Mouse (Mus musculus) stomach, embryonic 14.5 days (tissue): ENCODE measurements around the gene Slc43a3. TPM values are rescaled to one million over a fixed set of nuclear protein-coding genes. Genes with fewer than 3 reads are reported as not detected.

Experiments
- ATAC-seq: fragments of 200-750 bp; cut with Nextera tagmentation; 2 replicates; pipeline ENCODE4 v1.8.0; 2017; ENCODE audit warnings: low read depth, moderate TSS enrichment; ENCODE audit not compliant: insufficient number of reproducible peaks, insufficient read depth, low FRiP score
- H3K27ac ChIP-seq: fragments of 300-500 bp; sonication (generic); 2 replicates; pipeline ENCODE4 v1.5.1; 2014; ENCODE audit warnings: mild to moderate bottlenecking, low read length, moderate library complexity, mixed read lengths
- H3K27me3 ChIP-seq: fragments of 300-500 bp; sonication (generic); 2 replicates; pipeline ENCODE4 v1.6.1; 2014; ENCODE audit warnings: low read length, control low read depth, mixed read lengths; ENCODE audit not compliant: control insufficient read depth, insufficient read depth
- H3K36me3 ChIP-seq: fragments of 300-500 bp; sonication (generic); 2 replicates; pipeline ENCODE4 v1.6.1; 2014; ENCODE audit warnings: mild to moderate bottlenecking, control low read depth, low read length, moderate library complexity, mixed read lengths; ENCODE audit not compliant: control insufficient read depth, insufficient read depth
- H3K4me1 ChIP-seq: fragments of 300-500 bp; sonication (generic); 2 replicates; pipeline ENCODE4 v1.6.1; 2014; ENCODE audit warnings: low read length, control low read depth, mixed read lengths; ENCODE audit not compliant: control insufficient read depth, insufficient read depth
- H3K4me2 ChIP-seq: fragments of 300-500 bp; sonication (generic); replicated peaks from 2 replicates; pipeline ENCODE4 v1.6.1; 2014; ENCODE audit warnings: low read depth, low read length, control low read depth
- H3K4me3 ChIP-seq: fragments of 300-500 bp; sonication (generic); 2 replicates; pipeline ENCODE4 v1.5.1; 2014; ENCODE audit warnings: low read depth, low read length, control low read depth
- H3K9ac ChIP-seq: fragments of 300-500 bp; sonication (generic); replicated peaks from 2 replicates; pipeline ENCODE4 v1.6.1; 2014; ENCODE audit warnings: low read depth, mild to moderate bottlenecking, control low read depth, low read length, moderate library complexity, mixed read lengths
- H3K9me3 ChIP-seq: fragments of 300-500 bp; sonication (generic); 2 replicates; pipeline ENCODE4 v1.6.1; 2016; ENCODE audit warnings: low read depth, low read length, control low read depth; ENCODE audit not compliant: control insufficient read depth
- whole genome bisulfite sequencing: fragments of 180-500 bp; shearing (Covaris S2); extraction: QIAGEN DNeasy Blood & Tissue Kit; methylation state at CpG from one replicate; pipeline ENCODE4 v1.1.7; 2014; 5-methylcytosine and 5-hydroxymethylcytosine counted together
- polyA plus RNA-seq: library from polyadenylated mRNA; unstranded; fragments of >200 nt; fragmentation: Nextera tagmentation; extraction: Ambion mirVana; gene quantifications from 2 replicates; pipeline ENCODE4 v1.2.1, GENCODE M21; 2014

Gene Slc43a3
- polyA plus RNA-seq, 1 experiment from 2014 or later = 40.4 TPM

DNA sequence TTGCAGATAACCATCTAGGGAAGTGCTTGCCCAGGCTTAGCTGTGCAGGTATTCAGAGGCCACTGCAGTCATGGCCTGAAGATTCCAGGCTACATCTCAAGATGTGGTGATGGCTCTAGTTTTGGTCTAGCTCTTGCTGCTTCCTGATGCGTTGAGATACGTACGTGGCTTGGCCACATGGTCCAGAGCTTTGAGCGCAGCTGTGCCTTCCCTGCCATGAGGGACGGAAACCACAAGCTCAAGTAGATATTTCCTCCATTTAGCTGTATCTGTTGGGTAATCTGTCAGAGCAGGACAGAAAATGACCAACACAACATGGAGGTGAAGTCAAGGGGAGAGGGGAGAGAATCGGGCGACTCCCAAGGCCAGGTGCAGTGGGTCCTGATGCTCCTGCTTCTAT lies 6.2 kb upstream of the Slc43a3 start:
- Histone ChIP-seq H3K4me2 (no peak overlapping the region), H3K27ac (no peak overlapping the region), H3K9ac (no peak overlapping the region), H3K36me3 (no peaks in the 10 kb centered on the region), H3K9me3 (no peaks in the 10 kb centered on the region), H3K4me1 (no peaks in the 10 kb centered on the region), H3K27me3 (no peaks in the 10 kb centered on the region), H3K4me3 (no peak overlapping the region)
- no peak for ATAC-seq
- 89% methylated on average over 7 of the region's 7 CpGs for WGBS

DNA sequence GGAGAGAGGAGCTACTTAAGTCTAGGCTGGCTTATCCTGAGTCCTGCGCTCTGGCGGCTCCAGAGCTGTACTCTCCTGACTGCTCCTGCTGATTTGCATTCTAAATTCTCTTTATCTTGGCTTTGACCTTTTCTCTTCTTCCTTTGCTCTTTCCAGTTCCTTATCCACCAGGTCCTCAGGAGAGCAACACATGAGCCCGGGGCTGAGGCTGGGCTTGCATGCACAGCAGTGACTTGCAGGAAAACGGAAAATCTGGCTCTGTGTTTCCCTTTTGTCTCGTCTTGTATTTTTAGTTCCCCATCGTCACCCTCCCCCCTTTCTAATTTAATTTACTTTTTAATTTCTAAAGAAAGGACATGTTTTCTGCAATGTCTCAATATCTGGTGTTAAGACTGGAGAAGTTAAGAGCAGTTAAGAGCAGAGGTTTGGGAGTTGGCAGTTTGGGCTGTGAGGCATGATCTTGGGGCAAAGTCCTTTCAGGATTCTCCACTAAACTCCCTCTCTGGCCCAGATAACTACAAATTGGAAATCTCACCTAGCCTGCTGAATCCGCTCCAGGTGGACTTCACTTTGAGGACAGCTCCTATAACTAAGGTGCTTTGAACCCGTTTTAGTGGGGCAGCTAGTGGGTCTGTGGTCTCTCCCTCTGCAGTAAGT lies 2.3 kb upstream of the Slc43a3 start:
- Histone ChIP-seq H3K9me3 (no peaks in the 10 kb centered on the region), H3K27ac (no peak overlapping the region), H3K27me3 (no peaks in the 10 kb centered on the region), H3K4me1 (peaks cover 11% of the 10 kb centered on the region; the same call in 1 of the 2 replicates), H3K4me2 (no peak overlapping the region), H3K9ac (no peak overlapping the region), H3K4me3 (no peak overlapping the region), H3K36me3 (no peaks in the 10 kb centered on the region)
- WGBS = 73% methylated on average over 8 of the region's 8 CpGs
- no peak for ATAC-seq

DNA sequence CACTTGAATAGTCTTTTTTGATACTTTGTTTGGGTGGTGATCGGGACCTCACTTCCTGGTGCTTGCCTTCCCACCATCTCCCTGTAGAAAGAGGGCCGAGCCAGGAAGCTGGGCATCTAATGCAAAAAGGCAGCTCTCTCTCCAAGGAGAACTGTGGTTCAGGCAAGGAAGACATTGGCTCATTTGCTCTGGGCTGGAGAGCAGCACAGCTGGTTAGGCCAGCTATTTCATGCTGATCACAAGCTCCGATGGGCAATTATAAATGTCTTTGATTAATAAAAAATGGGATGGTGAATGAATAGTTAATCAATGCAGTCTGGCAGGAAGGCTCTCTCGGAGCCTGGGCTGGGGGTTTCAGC lies 1.8 kb upstream of the Slc43a3 start:
- Histone ChIP-seq H3K9me3 (no peaks in the 10 kb centered on the region), H3K4me2 (no peak overlapping the region), H3K27ac (no peak overlapping the region), H3K9ac (no peak overlapping the region), H3K4me3 (no peak overlapping the region), H3K27me3 (no peaks in the 10 kb centered on the region), H3K4me1 (peaks cover 11% of the 10 kb centered on the region; the same call in 1 of the 2 replicates), H3K36me3 (no peaks in the 10 kb centered on the region)
- ATAC-seq = no peak
- WGBS = 70% methylated on average over 4 of the region's 4 CpGs

DNA sequence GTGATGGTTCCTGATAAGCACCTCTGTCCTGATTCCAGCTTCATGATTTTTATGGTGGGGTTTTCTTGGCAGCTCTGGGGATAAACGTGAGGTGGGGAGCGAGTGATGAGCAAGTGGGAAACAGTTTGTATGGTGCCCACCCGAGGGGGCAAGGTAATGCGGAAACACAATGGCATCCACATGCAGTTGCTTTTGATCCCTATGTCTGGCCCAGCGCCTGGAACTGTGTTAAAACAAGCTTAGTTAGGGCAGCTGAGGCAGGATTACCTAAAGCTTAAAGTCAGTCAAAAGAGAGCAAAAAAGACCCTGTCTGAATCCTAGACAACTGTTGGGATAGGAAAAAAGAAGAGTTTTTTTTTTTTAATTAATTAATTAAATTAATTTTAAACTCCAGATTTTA lies 1.3 kb upstream of the Slc43a3 start:
- H3K4me3 ChIP-seq = no peak overlapping the region
- H3K9me3 ChIP-seq = no peaks in the 10 kb centered on the region
- H3K36me3 ChIP-seq = no peaks in the 10 kb centered on the region; the same call in 1 of the 2 replicates
- no peak overlapping the region for H3K4me2 ChIP-seq
- no peak overlapping the region for H3K27ac ChIP-seq
- H3K4me1 ChIP-seq = peaks cover 11% of the 10 kb centered on the region; the same call in 1 of the 2 replicates
- no peak overlapping the region for H3K9ac ChIP-seq
- no peak for ATAC-seq
- WGBS = 87% methylated on average over 5 of the region's 5 CpGs
- no peaks in the 10 kb centered on the region for H3K27me3 ChIP-seq

DNA sequence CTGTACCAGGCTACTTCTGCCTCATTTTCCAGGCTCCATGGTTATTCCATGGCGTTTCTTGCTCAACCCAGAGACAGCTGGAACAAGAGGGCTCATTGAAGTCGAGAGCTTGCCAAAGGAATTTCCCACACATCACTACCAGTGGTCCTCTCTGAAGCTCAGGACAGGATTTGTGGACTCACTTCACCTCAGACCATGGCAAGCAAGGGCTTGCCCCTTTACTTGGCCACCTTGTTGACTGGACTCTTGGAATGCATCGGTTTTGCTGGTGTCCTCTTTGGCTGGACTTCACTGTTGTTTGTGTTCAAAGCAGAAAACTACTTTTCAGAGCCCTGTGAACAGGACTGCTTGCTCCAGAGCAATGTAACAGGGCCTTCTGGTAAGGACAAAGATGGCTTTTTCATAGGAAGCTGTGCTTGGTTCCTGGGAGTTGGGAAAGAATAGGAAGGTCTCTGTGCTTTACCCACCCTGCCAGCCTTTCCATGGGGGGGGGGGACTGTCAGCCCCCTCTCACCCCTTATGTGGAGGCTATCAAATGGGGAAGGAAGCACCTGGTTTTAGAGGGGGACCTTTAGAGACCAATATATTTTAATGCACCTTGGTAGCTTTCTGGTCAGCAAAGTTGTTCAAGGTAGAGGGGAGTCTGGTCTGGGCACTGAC lies 1.2 kb downstream of the Slc43a3 start:
- 38% methylated on average over 3 of the region's 3 CpGs for WGBS
- Histone ChIP-seq H3K36me3 (no peaks in the 10 kb centered on the region; the same call in 1 of the 2 replicates), H3K9ac (no peak overlapping the region; the same call in 1 of the 2 replicates), H3K27me3 (no peaks in the 10 kb centered on the region), H3K27ac (peak overlapping the region; percentile 52; the same call in 1 of the 2 replicates), H3K4me1 (peaks cover 11% of the 10 kb centered on the region; the same call in 1 of the 2 replicates), H3K4me2 (peak overlapping the region; percentile 67), H3K4me3 (peak overlapping the region; percentile 42), H3K9me3 (no peaks in the 10 kb centered on the region)
- ATAC-seq = no peak

DNA sequence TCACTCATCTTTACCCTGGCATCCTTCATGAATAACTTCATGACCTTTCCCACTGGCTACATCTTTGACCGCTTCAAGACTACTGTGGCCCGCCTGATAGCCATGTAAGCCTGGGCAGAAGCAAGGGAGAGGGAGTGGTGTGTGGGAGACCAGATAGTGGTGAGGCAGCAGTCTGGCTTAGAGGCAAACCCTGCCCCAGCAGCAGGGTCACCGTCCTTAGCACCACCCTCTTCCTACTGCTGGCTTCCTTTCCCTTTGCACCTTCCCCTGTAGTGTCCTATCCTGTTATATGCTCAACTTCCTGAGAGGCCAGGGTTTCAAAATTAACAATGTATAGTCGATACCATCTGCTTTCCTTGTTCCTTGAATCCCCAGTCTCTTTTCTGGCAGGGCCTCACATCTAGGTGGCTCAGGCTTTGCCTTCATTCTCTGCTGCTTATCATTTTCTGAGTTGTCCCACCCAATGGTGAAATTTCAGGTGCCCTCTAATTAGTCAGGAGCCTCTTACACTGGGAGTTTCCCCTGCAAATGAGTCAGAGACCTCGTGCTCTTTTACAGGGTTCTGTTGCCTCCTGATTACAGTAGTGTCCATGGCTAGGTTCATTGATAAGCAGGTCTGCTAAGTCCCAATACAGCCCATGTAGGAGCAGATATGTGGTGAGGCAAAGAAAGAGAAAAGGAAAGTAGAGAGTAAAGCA lies 2.0 kb downstream of the Slc43a3 start:
- peak overlapping the region; percentile 67 for H3K4me2 ChIP-seq
- no peaks in the 10 kb centered on the region; the same call in 1 of the 2 replicates for H3K36me3 ChIP-seq
- WGBS = 66% methylated on average over 5 of the region's 5 CpGs
- H3K27me3 ChIP-seq = no peaks in the 10 kb centered on the region
- peak; percentile 51; the same call in 1 of the 2 replicates for ATAC-seq
- peaks cover 11% of the 10 kb centered on the region; the same call in 1 of the 2 replicates for H3K4me1 ChIP-seq
- H3K27ac ChIP-seq = no peak overlapping the region; the same call in 1 of the 2 replicates
- no peaks in the 10 kb centered on the region for H3K9me3 ChIP-seq
- H3K9ac ChIP-seq = no peak overlapping the region
- H3K4me3 ChIP-seq = peak overlapping the region; percentile 42; the same call in 1 of the 2 replicates

DNA sequence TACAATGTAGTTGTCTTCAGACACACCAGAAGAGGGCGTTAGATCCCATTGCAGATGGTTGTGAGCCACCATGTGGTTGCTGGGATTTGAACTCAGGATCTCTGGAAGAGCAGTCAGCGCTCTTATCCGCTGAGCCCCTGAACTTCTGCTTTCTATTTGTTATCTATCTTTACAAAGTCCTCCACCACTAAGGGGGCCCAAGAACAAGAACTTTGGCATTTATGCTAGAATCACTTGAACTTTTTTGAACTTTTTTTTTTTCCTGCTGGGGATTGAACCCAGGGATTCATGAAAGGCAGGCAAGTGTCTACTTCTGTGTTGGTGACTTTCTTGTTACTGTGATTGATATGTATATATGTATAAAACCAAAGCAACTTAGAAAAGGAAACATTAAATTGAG lies 2.9 kb downstream of the Slc43a3 start:
- Histone ChIP-seq H3K9ac (no peak overlapping the region), H3K4me2 (no peak overlapping the region), H3K27ac (no peak overlapping the region), H3K4me3 (no peak overlapping the region), H3K9me3 (no peaks in the 10 kb centered on the region), H3K36me3 (peaks cover 1% of the 10 kb centered on the region; the same call in 1 of the 2 replicates), H3K4me1 (peaks cover 11% of the 10 kb centered on the region; the same call in 1 of the 2 replicates), H3K27me3 (no peaks in the 10 kb centered on the region)
- WGBS = 98% methylated on average over 3 of the region's 3 CpGs
- no peak for ATAC-seq

DNA sequence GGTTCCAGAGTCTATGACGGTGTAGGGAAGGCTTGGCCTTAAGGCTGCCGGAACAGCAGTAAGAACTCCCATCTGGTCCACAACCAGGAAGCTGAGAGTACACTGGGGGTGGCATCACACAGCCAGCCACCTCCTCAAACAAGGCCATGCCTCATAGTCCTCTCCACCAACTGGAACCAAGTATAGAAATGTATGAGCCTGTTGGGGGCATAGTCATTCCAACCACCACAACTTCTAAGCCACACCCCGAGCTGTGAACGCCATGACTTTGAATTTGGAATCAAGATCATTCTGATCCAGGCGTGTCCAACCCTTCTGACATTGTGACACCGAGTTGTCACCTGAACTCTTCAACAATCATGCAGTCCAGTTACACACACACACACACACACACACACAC lies 3.3 kb downstream of the Slc43a3 start:
- Histone ChIP-seq H3K27ac (no peak overlapping the region), H3K27me3 (no peaks in the 10 kb centered on the region), H3K36me3 (peaks cover 5% of the 10 kb centered on the region; the same call in 1 of the 2 replicates), H3K4me1 (peaks cover 11% of the 10 kb centered on the region; the same call in 1 of the 2 replicates), H3K4me3 (no peak overlapping the region), H3K9me3 (no peaks in the 10 kb centered on the region), H3K4me2 (no peak overlapping the region), H3K9ac (no peak overlapping the region)
- WGBS = 94% methylated on average over 6 of the region's 6 CpGs
- ATAC-seq = no peak
